Mouse (Mus musculus): ENCODE results near the gene Fgfr2.

The Fgfr2 gene

DNA sequence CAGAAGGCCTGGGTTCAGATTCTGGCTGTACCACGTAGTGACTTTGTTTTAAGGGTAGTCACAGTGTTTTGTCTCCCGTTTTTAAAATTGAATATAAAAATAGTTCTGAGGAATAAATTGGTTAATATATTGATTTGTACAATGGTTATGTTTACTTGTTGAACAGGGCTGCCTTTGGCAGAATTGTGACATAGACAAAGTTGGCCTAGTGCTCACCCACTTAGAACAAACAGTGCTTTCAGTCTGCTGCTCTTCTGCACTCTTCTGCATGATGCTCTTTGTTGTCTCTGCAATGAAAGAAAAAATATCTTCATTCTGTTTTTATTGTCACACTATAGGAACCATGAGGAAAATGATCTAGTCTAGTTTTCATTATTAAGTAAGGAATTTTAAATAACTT is 184.0 kb downstream of the Fgfr2 start:
- DNase-seq (ENCODE audit: low read depth, low spot score), result no peak

- peak; percentile 6 for DNase-seq (ENCODE audit: low read depth, low spot score)
Observed at GRCm38 (mm10) chr7:132934743-132935142, 188.4 kb downstream of the Fgfr2 start.

DNA sequence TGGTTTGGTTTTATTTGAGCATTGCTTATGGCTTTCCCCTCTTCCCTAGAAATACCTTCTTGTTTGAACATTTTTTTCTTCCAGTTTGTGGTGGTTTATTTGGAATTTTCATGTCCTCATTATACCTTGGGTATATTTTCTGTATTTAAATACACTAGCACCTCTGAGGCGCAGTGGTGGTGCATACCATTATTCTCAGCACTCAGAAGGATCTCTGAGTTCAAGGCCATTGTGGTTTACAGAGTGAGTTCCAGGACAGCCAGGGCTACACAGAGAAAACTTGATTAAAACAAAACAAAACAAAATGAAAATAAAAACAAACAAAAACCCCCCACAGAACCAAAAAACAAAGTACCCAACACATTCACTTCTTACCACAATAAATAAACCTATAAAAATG is 189.8 kb downstream of the Fgfr2 start:
- DNase-seq (ENCODE audit: low read depth, low spot score), result no peak

- peak; percentile 60 for DNase-seq (ENCODE audit: low read depth, low spot score)
Observed at GRCm38 (mm10) chr7:132931560-132932351, 191.4 kb downstream of the Fgfr2 start.

- DNase-seq (ENCODE audit: low read depth, low spot score), result peak; percentile 99
Observed at GRCm38 (mm10) chr7:132930850-132931559, 192.1 kb downstream of the Fgfr2 start, which contains the start of gene Zranb1. Gene Zranb1, plus strand, starts transcription at chr7:132931142.

- peak; percentile 38 for DNase-seq (ENCODE audit: low read depth, low spot score)
Observed at GRCm38 (mm10) chr7:132930055-132930454, 193.1 kb downstream of the Fgfr2 start.

DNA sequence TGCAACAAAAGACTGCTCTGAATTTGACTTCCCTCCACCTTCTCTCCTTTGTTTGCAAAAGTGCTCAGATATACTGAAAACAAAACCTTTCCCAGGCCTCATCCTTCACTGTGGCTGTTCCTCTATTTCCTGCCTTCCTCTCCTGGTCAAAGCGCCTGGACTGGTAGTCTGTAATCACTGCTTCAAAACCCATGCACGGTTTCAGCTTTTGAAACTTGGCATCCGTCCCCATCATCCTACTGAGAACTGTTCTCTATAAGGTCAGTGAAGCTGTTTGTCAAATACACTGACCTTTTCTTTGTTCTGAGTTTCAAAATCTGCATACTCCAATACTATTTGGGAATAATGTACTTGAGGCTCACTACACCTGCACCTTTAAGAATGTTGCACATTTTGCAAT is 195.9 kb downstream of the Fgfr2 start:
- DNase-seq (ENCODE audit: low read depth, low spot score), result no peak

DNA sequence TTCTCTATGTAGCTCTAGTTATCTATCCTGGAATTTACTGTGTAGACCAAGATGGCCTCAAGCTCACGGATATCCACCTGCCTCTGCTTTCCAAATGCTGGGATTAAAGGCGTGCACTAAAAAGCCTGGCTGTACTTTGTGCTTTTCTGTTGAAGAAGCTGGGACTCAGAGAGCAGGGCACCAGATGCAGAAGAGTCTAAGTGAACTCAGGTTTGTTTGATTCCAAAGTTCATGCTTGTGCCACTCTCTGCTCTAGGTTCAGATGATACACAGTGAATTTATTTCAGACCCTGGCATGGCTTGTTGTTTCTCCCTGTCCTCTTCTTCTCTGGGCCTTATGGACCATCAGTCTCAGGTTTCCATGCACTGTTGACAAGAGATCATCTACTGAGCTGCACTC is 197.9 kb downstream of the Fgfr2 start:
- DNase-seq (ENCODE audit: low read depth, low spot score), result no peak

- DNase-seq (ENCODE audit: low read depth, low spot score), result no peak
Observed at GRCm38 (mm10) chr7:132921971-132922370, 201.2 kb downstream of the Fgfr2 start.

DNA sequence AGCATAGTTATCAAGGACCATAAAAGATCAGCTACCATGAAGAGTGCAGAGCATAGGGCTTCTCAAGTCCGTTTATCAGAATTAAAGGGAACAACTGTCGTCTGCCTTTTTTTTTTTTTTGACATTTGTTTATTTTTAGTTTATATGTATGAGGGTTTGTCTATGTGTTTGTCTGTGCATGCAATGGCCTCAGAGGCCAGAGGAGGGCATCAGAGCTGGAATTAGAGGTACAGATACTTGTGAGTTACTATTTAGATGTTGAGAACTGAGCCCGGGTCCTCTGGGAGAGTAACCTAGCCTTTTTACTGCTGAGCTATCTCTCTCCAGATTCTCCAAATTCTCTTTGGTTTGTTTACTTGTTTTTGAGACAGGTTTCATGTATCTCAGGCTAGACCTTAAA is 219.4 kb downstream of the Fgfr2 start:
- no peak for DNase-seq (ENCODE audit: low read depth, low spot score)

GRCm38 (mm10) chr7:132900826-132901531 is 222.2 kb downstream of the Fgfr2 start:
- no peak for DNase-seq (ENCODE audit: low read depth, low spot score)

DNA sequence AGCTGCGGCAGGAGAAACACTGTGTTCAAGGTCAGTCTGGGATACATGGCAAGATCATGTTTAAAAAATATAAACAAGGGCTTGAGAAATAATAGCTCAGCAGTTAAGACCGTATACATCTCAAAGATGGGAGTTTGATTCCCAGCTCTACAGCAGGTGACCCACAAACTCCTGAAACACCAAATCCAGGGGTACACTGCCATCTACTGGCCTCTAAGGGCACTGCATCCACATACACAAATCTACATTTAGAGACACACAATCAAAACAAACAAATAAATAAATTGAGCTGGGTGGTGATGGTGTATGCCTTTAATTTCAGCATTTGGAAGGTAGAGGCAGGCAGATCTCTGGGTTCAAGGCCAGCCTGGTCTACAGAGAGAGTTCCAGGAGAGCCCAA is 224.9 kb downstream of the Fgfr2 start:
- DNase-seq (ENCODE audit: low read depth, low spot score), result peak; percentile 76

GRCm38 (mm10) chr7:132897258-132897657 is 225.9 kb downstream of the Fgfr2 start:
- peak; percentile 32 for DNase-seq (ENCODE audit: low read depth, low spot score)

DNA sequence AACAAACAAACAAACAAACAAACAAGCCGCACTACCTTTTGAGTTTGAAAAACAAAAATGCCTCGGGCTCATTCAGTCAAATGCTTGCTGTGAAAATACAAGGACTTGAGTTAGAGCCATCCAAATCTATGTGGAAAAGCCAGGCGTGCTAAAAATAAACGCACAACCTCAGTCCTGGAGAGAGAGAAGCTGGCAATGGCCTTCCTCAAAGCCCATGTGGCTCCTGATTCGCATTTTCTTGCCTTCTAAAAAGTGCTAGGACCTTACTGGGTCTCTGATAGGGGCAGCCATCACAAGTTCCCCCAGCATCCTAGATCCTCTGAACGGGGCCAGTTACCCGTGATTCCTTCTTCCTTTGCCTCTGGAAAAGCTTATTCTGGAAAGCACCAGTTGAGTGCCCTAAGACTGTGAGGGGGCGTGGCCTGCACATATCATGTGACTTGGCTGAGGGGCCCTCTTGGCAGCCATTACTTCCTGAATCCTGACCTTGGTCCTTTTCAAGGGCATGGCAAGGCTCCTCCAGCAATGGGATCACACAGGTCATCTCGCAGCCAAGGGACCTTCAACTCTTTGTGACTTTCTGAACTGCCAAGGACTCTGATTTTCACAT is 226.8 kb downstream of the Fgfr2 start:
- DNase-seq (ENCODE audit: low read depth, low spot score), result no peak

DNA sequence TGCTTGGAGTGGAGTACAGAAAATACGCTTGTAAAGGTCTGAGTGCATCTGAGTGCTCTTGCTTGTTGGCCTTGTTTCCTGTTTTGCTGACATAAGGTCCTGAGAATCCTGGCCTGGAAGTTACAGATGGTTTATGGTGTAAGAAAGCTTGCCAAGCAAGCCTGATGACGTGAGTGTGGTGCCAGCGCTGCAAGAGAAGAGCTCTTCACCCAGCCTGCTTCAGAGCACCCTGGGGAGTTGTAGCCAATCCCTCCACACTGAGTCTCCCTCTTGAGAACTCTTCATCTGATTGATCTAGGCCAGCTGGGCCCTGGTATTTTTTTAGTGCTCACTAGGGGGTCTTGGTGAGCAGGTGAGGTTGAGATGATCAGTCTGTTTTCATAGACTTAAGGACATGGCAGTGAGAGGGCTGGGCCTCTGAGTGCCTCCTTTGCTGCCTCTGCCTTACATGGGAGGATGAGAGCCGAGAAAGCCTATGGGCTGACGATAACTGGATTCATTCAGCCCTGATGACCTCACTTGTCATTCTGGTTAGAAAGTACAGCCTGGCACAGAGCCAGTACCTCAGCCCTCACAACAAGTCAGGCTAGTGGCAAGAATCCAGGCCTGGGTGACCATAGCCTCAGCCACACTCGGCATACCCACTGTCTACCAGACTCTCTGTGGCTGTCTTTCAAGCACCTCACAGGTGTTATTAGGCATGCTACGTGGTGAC is 228.2 kb downstream of the Fgfr2 start:
- DNase-seq (ENCODE audit: low read depth, low spot score), result no peak

DNA sequence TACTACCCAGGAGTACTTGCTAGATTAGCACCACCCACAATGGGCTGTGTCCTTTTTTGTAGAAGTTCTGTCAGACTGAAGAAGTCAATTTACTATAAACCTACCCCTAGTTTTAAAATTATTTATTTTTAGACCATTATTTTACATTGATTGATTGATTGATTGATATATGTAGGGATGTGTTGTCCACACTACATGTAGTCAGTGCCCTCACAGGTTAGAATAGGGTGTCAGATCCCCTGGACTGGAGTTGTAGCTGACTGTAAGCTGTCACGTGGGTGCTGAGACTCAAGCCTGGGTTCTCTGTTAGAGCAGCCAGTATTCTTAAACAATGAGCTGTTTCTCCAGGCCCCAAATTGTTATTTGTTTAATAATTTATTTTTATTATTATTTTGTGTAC is 229.8 kb downstream of the Fgfr2 start:
- DNase-seq (ENCODE audit: low read depth, low spot score), result no peak

GRCm38 (mm10) chr7:132892806-132893205 is 230.3 kb downstream of the Fgfr2 start:
- DNase-seq (ENCODE audit: low read depth, low spot score), result no peak

GRCm38 (mm10) chr7:132892311-132892661 is 230.9 kb downstream of the Fgfr2 start:
- DNase-seq (ENCODE audit: low read depth, low spot score), result no peak

- no peak for DNase-seq (ENCODE audit: low read depth, low spot score)
Observed at GRCm38 (mm10) chr7:132891561-132892310, 231.4 kb downstream of the Fgfr2 start.

- no peak for DNase-seq (ENCODE audit: low read depth, low spot score)
Observed at GRCm38 (mm10) chr7:132890201-132890600, 232.9 kb downstream of the Fgfr2 start.

DNA sequence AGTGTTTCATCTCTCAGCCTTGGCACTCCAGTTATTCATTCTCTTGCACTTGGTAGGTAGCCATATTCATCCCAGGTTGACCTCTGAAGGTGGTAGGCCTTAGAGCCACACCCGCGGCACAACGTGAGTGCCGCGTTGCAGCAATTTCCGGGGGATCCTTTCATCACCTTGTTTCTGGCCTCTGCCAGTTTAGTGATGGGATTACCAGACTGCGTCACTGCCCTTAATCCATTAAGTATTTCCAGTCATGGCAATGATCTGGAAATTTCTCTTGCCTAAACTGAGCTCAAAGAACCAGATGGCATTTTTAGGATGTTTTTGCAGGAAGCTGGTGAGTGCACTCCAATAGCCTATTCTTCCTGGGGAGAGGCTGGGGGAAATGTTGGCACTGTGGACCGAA is 233.5 kb downstream of the Fgfr2 start:
- DNase-seq (ENCODE audit: low read depth, low spot score), result no peak

Data from CD4-positive, CD25-positive, alpha-beta regulatory T cell, adult 2 months (primary cell).